8 mouse cellular contexts compared by ENCODE assay signal in the genomic region with DNA sequence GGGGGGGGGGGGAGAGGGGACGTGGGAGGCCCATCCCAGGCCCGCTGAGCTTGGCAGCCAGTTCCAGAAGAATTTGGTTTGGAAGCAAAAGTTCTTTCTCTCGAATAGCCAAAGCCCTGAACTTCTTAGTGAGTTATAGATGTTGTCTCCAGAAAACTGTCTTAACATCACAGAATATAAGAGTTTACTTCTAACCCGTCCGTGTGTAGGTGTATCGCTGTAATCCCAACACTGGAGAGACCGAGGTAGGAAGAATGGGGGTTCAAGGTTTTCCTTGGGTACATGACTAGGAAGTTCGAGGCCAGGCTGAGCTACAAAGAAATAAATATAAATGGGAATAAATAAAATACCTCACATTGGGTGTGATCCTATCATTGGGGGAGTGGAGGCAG. TPM values are rescaled to one million over a fixed set of nuclear protein-coding genes. Genes with fewer than 3 reads are reported as not detected.
DNase-seq lines count a peak whose midpoint lies in the region; ATAC-seq and TF ChIP-seq lines count a peak whose summit lies in the region.

No protein-coding gene starts in this region.

- H3K9me3 ChIP-seq in kidney, embryonic 14.5 days (ENCODE audit: control insufficient read depth, low read length), result no peaks in the 10 kb centered on the region
- no peaks in the 10 kb centered on the region for H3K9me3 ChIP-seq in embryonic facial prominence, embryonic 13.5 days
- H3K9me3 ChIP-seq in intestine, embryonic 14.5 days (ENCODE audit: control insufficient read depth, low read length), result no peaks in the 10 kb centered on the region
- no peaks in the 10 kb centered on the region for H3K9me3 ChIP-seq in midbrain, postnatal 0 days (ENCODE audit: low read length)

- peak; percentile 10 for ATAC-seq in kidney, embryonic 14.5 days (ENCODE audit: low FRiP score, low TSS enrichment)
- no peak for ATAC-seq in embryonic facial prominence, embryonic 13.5 days (ENCODE audit: insufficient number of reproducible peaks, insufficient read depth, low FRiP score, low TSS enrichment, low read depth)
- 0 out of 2 replicates have a peak, but pooled peaks have one; percentile 6 for ATAC-seq in intestine, embryonic 14.5 days (replicated peaks; ENCODE audit: low FRiP score, low TSS enrichment, low read depth)
- peak; percentile 9; the same call in 1 of the 2 replicates for ATAC-seq in midbrain, postnatal 0 days (ENCODE audit: low FRiP score)

- WGBS in kidney, embryonic 14.5 days, result 42% methylated on average over 8 of the region's 8 CpGs
- 50% methylated on average over 7 of the region's 8 CpGs for WGBS in embryonic facial prominence, embryonic 13.5 days
- WGBS in intestine, embryonic 14.5 days, result 42% methylated on average over 8 of the region's 8 CpGs
- 55% methylated on average over 7 of the region's 8 CpGs for WGBS in midbrain, postnatal 0 days

- no peak overlapping the region for H3K27ac ChIP-seq in kidney, embryonic 14.5 days (ENCODE audit: low read depth, low read length)
- H3K27ac ChIP-seq in embryonic facial prominence, embryonic 13.5 days, result no peak overlapping the region
- no peak overlapping the region for H3K27ac ChIP-seq in intestine, embryonic 14.5 days (ENCODE audit: low read depth)
- no peak overlapping the region for H3K27ac ChIP-seq in midbrain, postnatal 0 days (ENCODE audit: low read depth, low read length)

- peak overlapping the region; percentile 11 for H3K4me2 ChIP-seq in kidney, embryonic 14.5 days (replicated peaks; ENCODE audit: low read depth, low read length)
- peak overlapping the region; percentile 70 for H3K4me2 ChIP-seq in embryonic facial prominence, embryonic 13.5 days
- peak overlapping the region; percentile 42 for H3K4me2 ChIP-seq in intestine, embryonic 14.5 days (ENCODE audit: low read length)
- peak overlapping the region; percentile 58; the same call in 1 of the 2 replicates for H3K4me2 ChIP-seq in midbrain, postnatal 0 days (ENCODE audit: low read depth, low read length, poor library complexity, severe bottlenecking)

- no peak overlapping the region for H3K9ac ChIP-seq in kidney, embryonic 14.5 days (ENCODE audit: low read depth, low read length)
- no peak overlapping the region for H3K9ac ChIP-seq in embryonic facial prominence, embryonic 13.5 days
- H3K9ac ChIP-seq in intestine, embryonic 14.5 days (ENCODE audit: low read length), result peak overlapping the region; percentile 4; the same call in 1 of the 2 replicates
- no peak overlapping the region for H3K9ac ChIP-seq in midbrain, postnatal 0 days (replicated peaks; ENCODE audit: low read length, poor library complexity, severe bottlenecking)

- H3K4me1 ChIP-seq in kidney, embryonic 14.5 days (ENCODE audit: control insufficient read depth, insufficient read depth, low read length), result peaks cover 9% of the 10 kb centered on the region; the same call in 1 of the 2 replicates
- peaks cover 17% of the 10 kb centered on the region for H3K4me1 ChIP-seq in embryonic facial prominence, embryonic 13.5 days
- H3K4me1 ChIP-seq in intestine, embryonic 14.5 days (replicated peaks; ENCODE audit: control insufficient read depth, insufficient read depth, low read length), result peaks cover 9% of the 10 kb centered on the region
- H3K4me1 ChIP-seq in midbrain, postnatal 0 days (ENCODE audit: insufficient read depth, low read length), result peaks cover 5% of the 10 kb centered on the region; the same call in 1 of the 2 replicates

- DNase-seq in kidney, postnatal 4 days, result no peak
- no peak for DNase-seq in intestine, embryonic 14.5 days (ENCODE audit: low spot score)
- DNase-seq in midbrain, postnatal 0 days (ENCODE audit: low spot score), result no peak
- DNase-seq in layer of hippocampus, adult 18-20 months (ENCODE audit: low spot score in 2 of 2), result no peak
- no peak for DNase-seq in adrenal gland, postnatal 36 days
- no peak for DNase-seq in embryo, embryonic 10.5 days (ENCODE audit: low spot score)

- TF ChIP-seq CTCF in midbrain, postnatal 0 days (IDR thresholded peaks at IDR 0.05), result no peak

- no peaks in the 10 kb centered on the region for H3K27me3 ChIP-seq in kidney, embryonic 14.5 days (ENCODE audit: control insufficient read depth, insufficient read depth, low read length)
- H3K27me3 ChIP-seq in embryonic facial prominence, embryonic 13.5 days, result no peaks in the 10 kb centered on the region
- no peaks in the 10 kb centered on the region for H3K27me3 ChIP-seq in intestine, embryonic 14.5 days (replicated peaks; ENCODE audit: control insufficient read depth, insufficient read depth, low read length)
- no peaks in the 10 kb centered on the region for H3K27me3 ChIP-seq in midbrain, postnatal 0 days (ENCODE audit: insufficient read depth, low read length)

- peak overlapping the region; percentile 86 for H3K4me3 ChIP-seq in kidney, embryonic 14.5 days (ENCODE audit: low read length)
- H3K4me3 ChIP-seq in embryonic facial prominence, embryonic 13.5 days, result peak overlapping the region; percentile 85
- peak overlapping the region; percentile 71; the same call in 1 of the 2 replicates for H3K4me3 ChIP-seq in intestine, embryonic 14.5 days (ENCODE audit: low read depth, low read length)
- H3K4me3 ChIP-seq in midbrain, postnatal 0 days (ENCODE audit: low read depth, low read length), result peak overlapping the region; percentile 87; the same call in 1 of the 2 replicates

- H3K36me3 ChIP-seq in kidney, embryonic 14.5 days (ENCODE audit: control insufficient read depth, insufficient read depth, low read length), result peaks cover 3% of the 10 kb centered on the region; the same call in 1 of the 2 replicates
- H3K36me3 ChIP-seq in embryonic facial prominence, embryonic 13.5 days, result peaks cover 4% of the 10 kb centered on the region
- H3K36me3 ChIP-seq in intestine, embryonic 14.5 days (ENCODE audit: control insufficient read depth, insufficient read depth, low read length), result 0 out of 2 replicates have a peak, but pooled peaks cover 4% of the 10 kb centered on the region
- H3K36me3 ChIP-seq in midbrain, postnatal 0 days (ENCODE audit: insufficient read depth, low read length), result no peaks in the 10 kb centered on the region

RNA-seq across cellular contexts. Expression of a gene that starts 0.4 kb away (rescaled TPM):
- polyA plus RNA-seq in kidney, embryonic 14.5 days (2014; fragmentation: Nextera tagmentation; extraction: Ambion mirVana), result 73.1 and 80.8 TPM in 2 replicates
- polyA plus RNA-seq in embryonic facial prominence, embryonic 13.5 days (2015; fragmentation: Nextera tagmentation; extraction: Ambion mirVana), result 66.0 and 76.1 TPM in 2 replicates
- polyA plus RNA-seq in intestine, embryonic 14.5 days (2014; fragmentation: Nextera tagmentation; extraction: Ambion mirVana), result 61.4 and 65.9 TPM in 2 replicates
- 29.6 and 61.6 TPM in 2 replicates for total RNA-seq in midbrain, postnatal 0 days (2014; rRNA removed)
- 71.6 and 73.4 TPM in 2 replicates for polyA plus RNA-seq in midbrain, postnatal 0 days (2015; fragmentation: Nextera tagmentation; extraction: Ambion mirVana)
- 10 to 100 TPM; 44.3 to 46.4 TPM for total RNA-seq in layer of hippocampus, adult 18-20 months (2021)
- total RNA-seq in adrenal gland, postnatal 36 days (2021), result 10 to 100 TPM; 65.3 to 67.7 TPM

RNA-seq across cellular contexts. Expression of a gene that starts 17.3 kb away (rescaled TPM):
- polyA plus RNA-seq in kidney, embryonic 14.5 days (2014; fragmentation: Nextera tagmentation; extraction: Ambion mirVana), result 10.1 and 11.9 TPM in 2 replicates
- 11.9 and 34.3 TPM in 2 replicates for polyA plus RNA-seq in embryonic facial prominence, embryonic 13.5 days (2015; fragmentation: Nextera tagmentation; extraction: Ambion mirVana)
- polyA plus RNA-seq in intestine, embryonic 14.5 days (2014; fragmentation: Nextera tagmentation; extraction: Ambion mirVana), result 7.8 and 19.0 TPM in 2 replicates
- 37.0 and 49.6 TPM in 2 replicates for total RNA-seq in midbrain, postnatal 0 days (2014; rRNA removed)
- 20.8 and 21.9 TPM in 2 replicates for polyA plus RNA-seq in midbrain, postnatal 0 days (2015; fragmentation: Nextera tagmentation; extraction: Ambion mirVana)
- total RNA-seq in layer of hippocampus, adult 18-20 months (2021), result 10 to 100 TPM; 13.9 to 16.4 TPM
- 10 to 100 TPM in 1 of 2 experiments, not detected in 1; 12.0 TPM for total RNA-seq in adrenal gland, postnatal 36 days (2021)

RNA-seq across cellular contexts. Expression of a gene that starts 36.9 kb away (rescaled TPM):
- polyA plus RNA-seq in kidney, embryonic 14.5 days (2014; fragmentation: Nextera tagmentation; extraction: Ambion mirVana), result 609 and 623 TPM in 2 replicates
- polyA plus RNA-seq in embryonic facial prominence, embryonic 13.5 days (2015; fragmentation: Nextera tagmentation; extraction: Ambion mirVana), result 260 and 274 TPM in 2 replicates
- 254 and 287 TPM in 2 replicates for polyA plus RNA-seq in intestine, embryonic 14.5 days (2014; fragmentation: Nextera tagmentation; extraction: Ambion mirVana)
- 609 and 613 TPM in 2 replicates for total RNA-seq in midbrain, postnatal 0 days (2014; rRNA removed)
- polyA plus RNA-seq in midbrain, postnatal 0 days (2015; fragmentation: Nextera tagmentation; extraction: Ambion mirVana), result 326 TPM in 2 replicates
- 1 to 10 TPM; 6.3 to 6.8 TPM for total RNA-seq in layer of hippocampus, adult 18-20 months (2021)
- total RNA-seq in adrenal gland, postnatal 36 days (2021), result 10 to 100 TPM; 28.2 to 40.1 TPM

Comparison
In these comparisons a context has a peak if more than half of its experiments do, and no peak if none do; other contexts are left out.
1. H3K4me2 ChIP-seq: peak in every context shown above with its lines; median percentile 70 in embryonic facial prominence, embryonic 13.5 days; 58 in midbrain, postnatal 0 days; 42 in intestine, embryonic 14.5 days; 11 in kidney, embryonic 14.5 days.